Mouse (Mus musculus) liver, adult 2 months (tissue): ENCODE measurements around the gene Nr4a3. TPM values are rescaled to one million over a fixed set of nuclear protein-coding genes. Genes with fewer than 3 reads are reported as not detected.

Source experiments
- DNase-seq: peaks from one replicate; pipeline ENCODE4 v3.0.0-alpha.2; 2011; ENCODE audit warnings: low read depth, low spot score; ENCODE audit errors: extremely low read depth
- H3K27ac ChIP-seq: fragments of 200-500 bp; replicated peaks from 2 replicates; pipeline ENCODE4 v1.5.1; 2012; ENCODE audit warnings: low read depth, mild to moderate bottlenecking, control low read depth, inconsistent platforms, low read length; ENCODE audit not compliant: insufficient read depth
- H3K27me3 ChIP-seq: fragments of 200-500 bp; 2 replicates; pipeline ENCODE4 v1.6.1; 2012; ENCODE audit warnings: mild to moderate bottlenecking, moderate library complexity, low read length, inconsistent platforms; ENCODE audit not compliant: control insufficient read depth, insufficient read depth
- H3K36me3 ChIP-seq: fragments of 200-500 bp; 2 replicates; pipeline ENCODE4 v1.6.1; 2012; ENCODE audit warnings: low read length, inconsistent platforms; ENCODE audit not compliant: control insufficient read depth, insufficient read depth
- H3K4me1 ChIP-seq: fragments of 200-500 bp; 2 replicates; pipeline ENCODE4 v1.6.1; 2011; ENCODE audit warnings: low read length; ENCODE audit not compliant: control insufficient read depth, insufficient read depth
- H3K4me3 ChIP-seq: fragments of 200-500 bp; 2 replicates; pipeline ENCODE4 v1.5.1; 2011; ENCODE audit warnings: low read depth, mild to moderate bottlenecking, control low read depth, low read length, moderate library complexity; ENCODE audit not compliant: insufficient read depth
- H3K79me2 ChIP-seq: fragments of 200-500 bp; 2 replicates; pipeline ENCODE4 v1.6.1; 2012; ENCODE audit warnings: inconsistent platforms, mild to moderate bottlenecking, low read length, moderate library complexity; ENCODE audit not compliant: control insufficient read depth, insufficient read depth
- H3K9ac ChIP-seq: fragments of 200-500 bp; 2 replicates; pipeline ENCODE4 v1.6.1; 2012; ENCODE audit warnings: low read depth, mild to moderate bottlenecking, control low read depth, inconsistent platforms, low read length
- CTCF ChIP-seq: fragments of 200-500 bp; IDR thresholded peaks from 2 replicates; pipeline ENCODE4 v1.5.1; 2011; ENCODE audit warnings: low read depth, low read length, control low read depth
- POLR2A ChIP-seq: fragments of 200-500 bp; IDR thresholded peaks from 2 replicates; pipeline ENCODE4 v1.6.1; 2011; ENCODE audit warnings: low read length, control low read depth; ENCODE audit not compliant: insufficient read depth; ENCODE audit errors: extremely low read depth
- WGBS: fragments of 180-500 bp; shearing (Covaris S2); methylation state at CpG from one replicate; pipeline ENCODE4 v1.1.7; 2018; 5-methylcytosine and 5-hydroxymethylcytosine counted together
- polyA plus RNA-seq: library from polyadenylated mRNA; depleted of rRNA; stranded (reverse); fragments of >200 nt; gene quantifications from 2 replicates; pipeline ENCODE4 v1.2.3, GENCODE M21; 2012
- total RNA-seq: library from RNA; depleted of rRNA; stranded (reverse); fragments of >200 nt; gene quantifications from 2 replicates; pipeline ENCODE4 v1.2.3, GENCODE M21; 2014

Nr4a3 gene
- total and polyA plus RNA-seq, 2 experiments, result under 0.01 TPM; not detected in 1

- 51% methylated on average over 8 of the region's 8 CpGs for WGBS
- no peak overlapping the region for H3K4me3 ChIP-seq
- H3K27ac ChIP-seq, result no peak overlapping the region
- no peaks in the 10 kb centered on the region for H3K79me2 ChIP-seq
- H3K36me3 ChIP-seq, result no peaks in the 10 kb centered on the region
- no peak overlapping the region for H3K9ac ChIP-seq
- H3K4me1 ChIP-seq, result 0 out of 2 replicates have a peak, but pooled peaks cover 2% of the 10 kb centered on the region
- no peak for TF ChIP-seq POLR2A
- no peak for TF ChIP-seq CTCF
- no peak for DNase-seq
- peaks cover 3% of the 10 kb centered on the region for H3K27me3 ChIP-seq
Measured at GRCm38 (mm10) chr4:48079285-48080039, 34.5 kb downstream of the Nr4a3 start.

GRCm38 (mm10) chr4:48083452-48083851 is 38.5 kb downstream of the Nr4a3 start:
- no peaks in the 10 kb centered on the region for H3K79me2 ChIP-seq
- no peaks in the 10 kb centered on the region for H3K36me3 ChIP-seq
- H3K27me3 ChIP-seq, result peaks cover 3% of the 10 kb centered on the region
- DNase-seq, result no peak
- no peak overlapping the region for H3K9ac ChIP-seq
- TF ChIP-seq POLR2A, result no peak
- no peak for TF ChIP-seq CTCF
- no peak overlapping the region for H3K4me3 ChIP-seq
- H3K27ac ChIP-seq, result no peak overlapping the region
- no peaks in the 10 kb centered on the region for H3K4me1 ChIP-seq
- 84% methylated on average over 4 of the region's 4 CpGs for WGBS

GRCm38 (mm10) chr4:48086609-48087008 is 41.7 kb downstream of the Nr4a3 start:
- H3K9ac ChIP-seq, result no peak overlapping the region
- DNase-seq, result no peak
- TF ChIP-seq CTCF (no peak), POLR2A (no peak)
- H3K27ac ChIP-seq, result no peak overlapping the region
- H3K4me3 ChIP-seq, result no peak overlapping the region
- H3K27me3 ChIP-seq, result peaks cover 3% of the 10 kb centered on the region; the same call in 1 of the 2 replicates
- WGBS, result 71% methylated on average over 6 of the region's 6 CpGs
- no peaks in the 10 kb centered on the region for H3K79me2 ChIP-seq
- H3K36me3 ChIP-seq, result no peaks in the 10 kb centered on the region
- H3K4me1 ChIP-seq, result no peaks in the 10 kb centered on the region

- Histone ChIP-seq H3K4me1 (no peaks in the 10 kb centered on the region), H3K9ac (no peak overlapping the region), H3K36me3 (no peaks in the 10 kb centered on the region), H3K79me2 (no peaks in the 10 kb centered on the region), H3K27me3 (peaks cover 3% of the 10 kb centered on the region; the same call in 1 of the 2 replicates), H3K27ac (no peak overlapping the region), H3K4me3 (no peak overlapping the region)
- no peak for DNase-seq
- TF ChIP-seq CTCF (no peak), POLR2A (no peak)
- 85% methylated on average over 6 of the region's 6 CpGs for WGBS
Measured at GRCm38 (mm10) chr4:48087497-48087896, 42.5 kb downstream of the Nr4a3 start.

GRCm38 (mm10) chr4:48093221-48093620 is 48.3 kb downstream of the Nr4a3 start:
- 80% methylated on average over 3 of the region's 3 CpGs for WGBS
- Histone ChIP-seq H3K9ac (no peak overlapping the region), H3K36me3 (no peaks in the 10 kb centered on the region), H3K4me3 (no peak overlapping the region), H3K79me2 (no peaks in the 10 kb centered on the region), H3K27me3 (peaks cover 3% of the 10 kb centered on the region; the same call in 1 of the 2 replicates), H3K27ac (no peak overlapping the region), H3K4me1 (no peaks in the 10 kb centered on the region)
- no peak for TF ChIP-seq POLR2A
- TF ChIP-seq CTCF, result no peak
- no peak for DNase-seq

- Histone ChIP-seq H3K36me3 (no peaks in the 10 kb centered on the region), H3K79me2 (no peaks in the 10 kb centered on the region), H3K27me3 (no peaks in the 10 kb centered on the region), H3K27ac (no peak overlapping the region), H3K4me3 (no peak overlapping the region), H3K4me1 (no peaks in the 10 kb centered on the region), H3K9ac (no peak overlapping the region)
- TF ChIP-seq POLR2A (no peak), CTCF (no peak)
- WGBS, result 80% methylated on average over 8 of the region's 8 CpGs
- DNase-seq, result no peak
Measured at GRCm38 (mm10) chr4:48100217-48100616, 55.3 kb downstream of the Nr4a3 start.
